Mouse (Mus musculus): Measurements from ENCODE around the gene Krtap28-10.

- no peak for TF ChIP-seq POLR2A (IDR thresholded peaks at IDR 0.05; ENCODE audit: control insufficient read depth, extremely low read depth, insufficient read depth, low read length, poor library complexity)
- TF ChIP-seq CTCF (IDR thresholded peaks at IDR 0.05; ENCODE audit: borderline replicate concordance, control insufficient read depth, extremely low read depth, insufficient read depth, low read length, poor library complexity), result no peak
Measured at GRCm38 (mm10) chr1:82993947-82994346, 48.3 kb downstream of the Krtap28-10 start.

Measured in thymus, adult 2 months (tissue).